Mouse (Mus musculus) embryonic facial prominence, embryonic 13.5 days (tissue): ENCODE measurements around the gene Zfp335. TPM values are rescaled to one million over a fixed set of nuclear protein-coding genes. Genes with fewer than 3 reads are reported as not detected.
A peak's percentile ranks its signal among the peaks of the same experiment; 100 is the strongest.

Experiments
- ATAC-seq: fragments of 200-750 bp; cut with Nextera tagmentation; 2 replicates; pipeline ENCODE4 v1.8.0; 2017; ENCODE audit warnings: low read depth; ENCODE audit not compliant: insufficient number of reproducible peaks, insufficient read depth, low FRiP score, low TSS enrichment
- H3K27ac ChIP-seq: fragments of 300-500 bp; sonication (generic); 2 replicates; pipeline ENCODE4 v1.5.1; 2015; ENCODE audit warnings: moderate library complexity, mild to moderate bottlenecking, inconsistent platforms
- H3K27me3 ChIP-seq: fragments of 300-500 bp; sonication (generic); 2 replicates; pipeline ENCODE4 v1.6.1; 2015; ENCODE audit warnings: mild to moderate bottlenecking, inconsistent platforms
- H3K36me3 ChIP-seq: fragments of 300-500 bp; sonication (generic); 2 replicates; pipeline ENCODE4 v1.6.1; 2015; ENCODE audit warnings: mild to moderate bottlenecking, inconsistent platforms
- H3K4me1 ChIP-seq: fragments of 300-500 bp; sonication (generic); 2 replicates; pipeline ENCODE4 v1.6.1; 2015; ENCODE audit warnings: inconsistent platforms
- H3K4me2 ChIP-seq: fragments of 300-500 bp; sonication (generic); 2 replicates; pipeline ENCODE4 v1.6.1; 2015; ENCODE audit warnings: moderate library complexity, mild to moderate bottlenecking, inconsistent platforms
- H3K4me3 ChIP-seq: fragments of 300-500 bp; sonication (generic); 2 replicates; pipeline ENCODE4 v1.5.1; 2015; ENCODE audit warnings: mild to moderate bottlenecking, inconsistent platforms
- H3K9ac ChIP-seq: fragments of 300-500 bp; sonication (generic); 2 replicates; pipeline ENCODE4 v1.6.1; 2015; ENCODE audit warnings: mild to moderate bottlenecking, inconsistent platforms
- H3K9me3 ChIP-seq: fragments of 300-500 bp; sonication (generic); 2 replicates; pipeline ENCODE4 v1.6.1; 2016; ENCODE audit warnings: inconsistent platforms
- WGBS: fragments of 180-500 bp; shearing (Covaris S2); methylation state at CpG from one replicate; pipeline ENCODE4 v1.1.7; 2015; ENCODE audit warnings: mixed read lengths; 5-methylcytosine and 5-hydroxymethylcytosine counted together
- polyA plus RNA-seq: library from polyadenylated mRNA; unstranded; fragments of >200 nt; fragmentation: Nextera tagmentation; extraction: Ambion mirVana; gene quantifications from 2 replicates; pipeline ENCODE4 v1.2.1, GENCODE M21; 2015

Gene Zfp335
- polyA plus RNA-seq, 1 experiment from 2014 or later = 16.1 TPM

DNA sequence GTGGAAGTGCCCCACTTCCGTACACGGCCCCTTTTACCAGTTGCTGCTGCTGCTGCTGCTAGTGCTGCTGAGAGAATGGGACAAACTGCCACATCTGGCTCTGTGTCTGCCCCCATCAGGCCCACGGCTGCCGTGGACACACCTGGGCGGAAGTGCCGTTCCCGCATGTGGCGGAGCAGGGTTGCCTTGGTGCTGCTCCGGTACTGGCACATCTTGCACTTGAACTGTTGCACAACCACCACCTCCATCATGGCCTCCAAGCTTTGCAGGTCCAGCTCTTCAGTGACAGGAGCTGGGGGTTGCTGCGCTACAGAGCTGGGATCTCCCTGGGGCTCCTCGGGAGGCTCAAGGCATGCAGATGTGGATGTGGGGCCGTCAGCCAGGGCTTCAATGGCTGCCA lies 4.0 kb downstream of the Zfp335 start:
- Histone ChIP-seq H3K4me3 (no peak overlapping the region), H3K4me1 (peaks cover 21% of the 10 kb centered on the region), H3K27me3 (no peaks in the 10 kb centered on the region), H3K9me3 (peaks cover 9% of the 10 kb centered on the region), H3K27ac (no peak overlapping the region), H3K36me3 (peaks cover 71% of the 10 kb centered on the region), H3K9ac (no peak overlapping the region), H3K4me2 (no peak overlapping the region)
- 96% methylated on average over 12 of the region's 12 CpGs for whole genome bisulfite sequencing
- no peak for ATAC-seq

DNA sequence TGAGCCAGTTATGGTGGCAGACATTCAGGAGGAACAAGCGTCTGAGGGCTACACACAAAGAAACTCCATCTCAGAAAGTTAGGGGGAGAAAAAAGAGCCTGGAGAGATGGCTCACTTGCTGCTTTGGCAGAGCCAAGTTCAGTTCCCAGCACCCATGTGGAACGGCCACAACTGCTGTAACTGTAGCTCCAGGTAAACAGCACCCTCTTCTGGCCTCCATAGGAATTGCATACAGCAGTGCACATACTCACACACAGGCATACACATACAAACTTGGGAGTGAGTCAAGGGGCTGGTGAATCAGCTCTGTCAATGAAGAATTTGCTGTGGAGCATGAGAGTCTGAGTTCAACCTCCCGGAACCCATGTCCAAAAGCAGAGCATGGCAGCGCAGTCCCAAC lies 5.5 kb downstream of the Zfp335 start:
- no peak for ATAC-seq
- Histone ChIP-seq H3K4me1 (peaks cover 15% of the 10 kb centered on the region), H3K36me3 (peaks cover 85% of the 10 kb centered on the region), H3K4me2 (no peak overlapping the region), H3K27ac (no peak overlapping the region), H3K4me3 (no peak overlapping the region), H3K9ac (no peak overlapping the region), H3K9me3 (peaks cover 9% of the 10 kb centered on the region), H3K27me3 (no peaks in the 10 kb centered on the region)
- WGBS = 100% methylated on average over 4 of the region's 4 CpGs

DNA sequence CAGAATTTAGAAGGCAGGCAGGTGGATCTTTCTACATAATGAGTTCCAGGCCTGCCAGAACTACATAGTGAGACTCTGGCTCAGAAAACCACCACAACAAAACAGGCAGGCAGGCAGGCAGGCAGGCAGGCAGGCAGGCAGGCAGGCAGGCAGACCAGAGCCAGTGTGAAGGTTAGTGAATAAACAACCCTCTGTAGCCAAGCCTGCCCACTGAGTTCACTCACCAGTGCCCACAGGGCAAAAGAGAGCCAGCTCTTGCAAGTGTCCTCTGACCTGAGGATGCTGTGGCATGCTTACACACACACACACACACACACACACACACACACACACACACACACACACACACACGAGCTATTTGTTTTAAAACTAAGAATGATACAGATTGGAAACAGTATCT lies 8.1 kb downstream of the Zfp335 start:
- no peak for ATAC-seq
- 78% methylated on average over 1 of the region's 1 CpGs for WGBS
- Histone ChIP-seq H3K9ac (no peak overlapping the region), H3K9me3 (peaks cover 9% of the 10 kb centered on the region), H3K4me2 (no peak overlapping the region), H3K27me3 (no peaks in the 10 kb centered on the region), H3K4me3 (no peak overlapping the region), H3K36me3 (peaks cover 100% of the 10 kb centered on the region), H3K27ac (no peak overlapping the region), H3K4me1 (no peaks in the 10 kb centered on the region)

DNA sequence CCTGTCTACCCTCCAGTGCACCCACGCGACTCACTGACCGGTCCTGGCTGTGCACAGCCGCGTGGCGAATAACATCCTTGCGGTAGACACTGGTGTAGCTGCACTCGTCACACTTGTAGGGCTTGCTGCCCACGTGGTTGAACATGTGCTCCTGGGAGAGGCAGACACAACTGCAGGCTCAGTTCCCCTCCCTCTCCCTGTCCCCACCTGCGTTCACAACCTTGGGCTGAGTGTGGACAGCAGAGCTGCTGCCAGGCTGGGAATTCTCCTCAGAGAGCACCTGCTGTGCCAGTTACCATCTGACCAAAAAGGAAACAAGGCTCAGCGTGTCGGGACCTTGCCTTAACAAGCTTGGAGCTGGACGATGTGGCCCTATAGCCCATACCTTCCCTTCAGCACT lies 10.2 kb downstream of the Zfp335 start:
- ATAC-seq = no peak
- Histone ChIP-seq H3K9me3 (peaks cover 5% of the 10 kb centered on the region), H3K27ac (no peak overlapping the region), H3K9ac (no peak overlapping the region), H3K4me2 (no peak overlapping the region), H3K4me1 (no peaks in the 10 kb centered on the region), H3K4me3 (no peak overlapping the region), H3K36me3 (peaks cover 100% of the 10 kb centered on the region), H3K27me3 (no peaks in the 10 kb centered on the region)
- WGBS = 91% methylated on average over 13 of the region's 13 CpGs

DNA sequence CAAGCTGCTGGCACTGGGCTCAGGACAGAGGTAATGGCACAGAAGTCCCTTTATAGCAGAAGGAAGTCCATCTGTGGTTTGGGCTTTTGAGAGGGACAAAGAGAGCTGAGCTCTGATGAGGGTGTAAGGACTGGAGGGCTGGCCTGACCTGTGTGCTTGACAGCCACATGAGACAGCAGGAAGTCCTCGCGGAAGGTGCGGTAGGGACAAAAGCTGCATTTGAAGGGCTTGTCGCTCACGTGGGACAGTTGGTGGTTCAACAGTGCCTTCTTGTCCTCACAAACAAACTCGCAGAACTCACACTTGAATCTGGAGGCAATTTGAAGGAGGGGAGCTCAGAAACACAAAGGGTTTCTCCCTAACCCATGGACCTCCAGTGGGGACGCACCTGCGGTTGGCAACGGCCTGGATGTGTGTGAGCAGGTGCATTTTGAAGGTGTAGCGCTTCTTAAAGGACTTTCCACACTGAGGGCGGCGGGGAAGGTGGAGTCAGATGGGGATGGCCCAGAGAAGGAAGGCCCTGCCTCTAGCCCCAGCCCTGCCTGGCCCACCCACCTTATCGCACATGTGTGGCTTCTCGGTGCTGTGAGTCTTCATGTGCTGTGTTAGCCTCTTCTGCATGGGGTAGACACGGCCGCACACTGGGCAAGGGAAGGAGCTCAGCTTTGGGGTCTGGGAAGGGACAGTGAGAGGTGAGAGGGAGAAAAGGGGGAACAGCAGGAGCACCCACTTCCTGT lies 11.7 kb downstream of the Zfp335 start:
- Histone ChIP-seq H3K9ac (no peak overlapping the region), H3K36me3 (peaks cover 100% of the 10 kb centered on the region), H3K4me2 (no peak overlapping the region), H3K9me3 (no peaks in the 10 kb centered on the region), H3K27ac (no peak overlapping the region), H3K4me3 (no peak overlapping the region), H3K27me3 (no peaks in the 10 kb centered on the region), H3K4me1 (no peaks in the 10 kb centered on the region)
- no peak for ATAC-seq
- 89% methylated on average over 16 of the region's 16 CpGs for WGBS

DNA sequence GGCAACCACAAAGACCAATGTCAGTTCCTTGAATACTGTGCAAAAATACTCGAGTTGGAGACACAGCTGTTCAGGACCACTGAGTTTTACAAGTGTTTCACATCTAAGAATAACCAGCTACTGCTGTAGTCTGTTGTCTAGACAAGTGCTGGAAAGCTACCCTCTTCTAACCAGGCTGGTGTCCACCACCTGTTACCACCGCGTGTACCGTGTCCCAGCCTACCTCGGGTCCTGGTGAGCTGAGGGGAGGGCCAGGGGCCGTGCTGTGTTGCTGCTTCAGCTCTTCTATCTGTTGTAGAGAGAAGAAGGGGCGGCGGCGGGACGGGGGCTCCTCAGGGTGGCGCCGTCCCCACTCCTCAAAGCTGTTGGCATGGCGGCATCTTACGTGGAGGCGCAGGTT lies 12.5 kb downstream of the Zfp335 start:
- Histone ChIP-seq H3K4me3 (no peak overlapping the region), H3K9me3 (no peaks in the 10 kb centered on the region), H3K4me2 (no peak overlapping the region), H3K9ac (no peak overlapping the region), H3K27ac (no peak overlapping the region), H3K27me3 (no peaks in the 10 kb centered on the region), H3K36me3 (peaks cover 100% of the 10 kb centered on the region), H3K4me1 (no peaks in the 10 kb centered on the region)
- ATAC-seq = no peak
- WGBS = 92% methylated on average over 15 of the region's 15 CpGs

DNA sequence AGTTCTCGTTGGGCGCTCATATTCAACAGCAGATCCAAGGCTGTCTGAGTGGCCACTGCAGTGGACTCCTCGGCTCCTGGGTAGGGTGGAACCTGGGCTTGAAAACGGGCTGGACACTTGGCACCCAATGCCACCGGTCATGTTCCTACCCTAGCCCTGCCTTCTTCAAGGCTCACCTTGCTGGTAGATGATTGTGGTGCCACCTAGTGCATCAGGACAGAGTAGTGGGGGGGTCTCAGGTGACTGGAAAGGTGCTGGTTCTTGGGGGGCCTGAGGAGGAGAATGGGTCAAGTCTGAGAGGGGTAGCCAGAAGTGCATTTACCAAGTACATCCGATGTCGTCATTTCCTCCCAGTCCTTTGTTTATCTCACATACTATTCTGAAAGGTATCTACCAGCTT lies 13.5 kb downstream of the Zfp335 start:
- Histone ChIP-seq H3K9ac (no peak overlapping the region), H3K4me3 (no peak overlapping the region), H3K36me3 (peaks cover 100% of the 10 kb centered on the region), H3K27ac (no peak overlapping the region), H3K9me3 (no peaks in the 10 kb centered on the region), H3K27me3 (no peaks in the 10 kb centered on the region), H3K4me1 (no peaks in the 10 kb centered on the region), H3K4me2 (no peak overlapping the region)
- 94% methylated on average over 7 of the region's 7 CpGs for WGBS
- ATAC-seq = no peak

DNA sequence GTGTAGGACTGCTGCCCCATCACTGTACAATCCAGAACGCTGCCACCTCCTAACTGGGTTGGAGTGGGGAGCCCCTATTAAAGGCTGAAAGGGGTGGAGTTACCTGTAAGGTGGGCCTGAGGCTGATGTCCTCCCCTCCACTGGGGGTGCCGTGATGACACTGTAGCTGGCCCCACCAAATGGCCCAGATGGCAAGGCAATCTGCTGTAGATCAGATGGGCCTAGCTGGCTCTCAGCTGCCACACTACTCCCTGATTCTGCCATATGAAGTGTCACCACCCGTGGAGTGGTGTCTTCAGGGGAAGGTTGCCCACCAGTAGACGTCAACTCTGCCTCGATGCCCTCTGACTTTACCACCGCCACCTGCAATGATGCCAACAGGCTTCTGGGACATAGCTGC lies 15.7 kb downstream of the Zfp335 start:
- H3K27ac ChIP-seq = no peak overlapping the region
- no peaks in the 10 kb centered on the region for H3K27me3 ChIP-seq
- no peaks in the 10 kb centered on the region for H3K9me3 ChIP-seq
- peaks cover 100% of the 10 kb centered on the region for H3K36me3 ChIP-seq
- no peaks in the 10 kb centered on the region for H3K4me1 ChIP-seq
- H3K4me3 ChIP-seq = no peak overlapping the region
- 92% methylated on average over 6 of the region's 6 CpGs for WGBS
- H3K4me2 ChIP-seq = no peak overlapping the region
- no peak overlapping the region for H3K9ac ChIP-seq
- no peak for ATAC-seq

DNA sequence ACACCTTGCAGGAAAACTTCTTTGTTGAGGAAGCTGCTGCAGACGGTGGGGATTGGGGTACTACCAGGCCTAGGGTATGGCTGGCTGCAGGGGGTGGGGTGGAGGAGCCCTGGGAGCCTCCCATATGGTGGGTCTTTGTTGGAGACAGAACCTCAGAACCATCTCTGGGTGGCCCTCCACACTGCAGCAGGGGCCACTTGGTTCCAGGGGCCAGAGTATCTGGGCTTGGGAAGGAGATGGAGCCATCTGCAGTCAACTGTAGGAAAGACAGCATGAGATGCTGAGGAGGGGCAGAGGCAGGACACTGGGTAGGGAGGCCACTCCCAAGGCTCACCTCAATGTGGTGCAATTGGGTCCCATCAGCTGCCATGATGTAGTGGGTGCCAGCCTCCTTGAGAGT lies 16.9 kb downstream of the Zfp335 start:
- H3K4me2 ChIP-seq = no peak overlapping the region
- no peaks in the 10 kb centered on the region for H3K9me3 ChIP-seq
- no peaks in the 10 kb centered on the region for H3K4me1 ChIP-seq
- H3K36me3 ChIP-seq = peaks cover 100% of the 10 kb centered on the region
- no peak overlapping the region for H3K9ac ChIP-seq
- 0 out of 2 replicates have a peak, but pooled peaks have one; percentile 10 for ATAC-seq
- no peak overlapping the region for H3K4me3 ChIP-seq
- H3K27ac ChIP-seq = no peak overlapping the region
- 85% methylated on average over 1 of the region's 1 CpGs for WGBS
- H3K27me3 ChIP-seq = no peaks in the 10 kb centered on the region

DNA sequence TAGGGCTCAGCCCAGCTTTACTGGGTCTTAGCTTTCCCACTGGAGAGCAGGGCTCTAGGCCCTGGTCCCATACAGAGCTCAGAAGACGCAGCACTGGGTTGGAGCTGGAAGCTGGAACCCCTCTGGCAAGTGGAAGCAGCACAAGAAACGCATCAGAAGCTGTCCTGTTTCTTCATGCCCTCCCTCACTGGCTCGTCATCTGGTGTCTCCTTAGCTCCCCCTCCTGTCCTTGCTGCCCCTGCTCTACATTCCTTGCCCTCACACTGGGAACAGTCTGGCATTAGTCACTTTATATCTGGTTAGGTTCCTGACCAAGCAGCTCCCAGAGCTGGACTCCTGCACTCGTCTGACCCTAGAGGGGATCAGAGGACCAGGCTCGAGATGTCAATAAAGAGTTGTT lies 17.5 kb downstream of the Zfp335 start:
- Histone ChIP-seq H3K27ac (no peak overlapping the region), H3K27me3 (no peaks in the 10 kb centered on the region), H3K9me3 (no peaks in the 10 kb centered on the region), H3K36me3 (peaks cover 100% of the 10 kb centered on the region), H3K4me3 (no peak overlapping the region), H3K4me1 (no peaks in the 10 kb centered on the region), H3K4me2 (no peak overlapping the region), H3K9ac (no peak overlapping the region)
- 59% methylated on average over 5 of the region's 5 CpGs for WGBS
- no peak for ATAC-seq

DNA sequence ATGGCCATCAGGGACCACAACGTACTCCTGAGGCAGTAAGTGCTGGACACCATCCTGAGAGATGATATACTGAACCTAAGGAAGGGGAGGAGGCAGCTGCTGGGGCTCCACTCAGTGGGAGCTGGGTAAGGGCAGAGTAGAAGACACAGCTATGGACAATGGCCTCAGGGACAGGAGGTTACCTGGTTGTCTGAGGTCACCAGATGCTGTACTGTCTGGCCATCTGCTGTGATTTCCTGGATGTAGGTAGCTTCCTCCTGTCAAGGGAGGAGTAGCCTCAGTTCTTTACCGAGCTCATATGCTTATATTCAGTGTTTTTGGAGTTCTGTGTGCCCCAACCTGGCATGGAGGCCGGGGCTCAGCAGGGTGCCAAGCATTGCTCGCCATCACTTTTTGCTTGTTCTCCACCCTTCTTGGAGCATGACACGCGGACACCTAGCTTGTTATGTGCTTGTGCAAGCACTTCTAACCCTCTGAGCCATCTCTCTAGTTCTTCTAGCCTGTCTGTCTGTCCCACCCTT lies 18.8 kb downstream of the Zfp335 start:
- Histone ChIP-seq H3K9ac (no peak overlapping the region), H3K9me3 (no peaks in the 10 kb centered on the region), H3K27me3 (no peaks in the 10 kb centered on the region), H3K36me3 (peaks cover 100% of the 10 kb centered on the region), H3K4me2 (no peak overlapping the region), H3K4me1 (no peaks in the 10 kb centered on the region), H3K27ac (no peak overlapping the region), H3K4me3 (no peak overlapping the region)
- no peak for ATAC-seq
- 94% methylated on average over 6 of the region's 6 CpGs for WGBS

DNA sequence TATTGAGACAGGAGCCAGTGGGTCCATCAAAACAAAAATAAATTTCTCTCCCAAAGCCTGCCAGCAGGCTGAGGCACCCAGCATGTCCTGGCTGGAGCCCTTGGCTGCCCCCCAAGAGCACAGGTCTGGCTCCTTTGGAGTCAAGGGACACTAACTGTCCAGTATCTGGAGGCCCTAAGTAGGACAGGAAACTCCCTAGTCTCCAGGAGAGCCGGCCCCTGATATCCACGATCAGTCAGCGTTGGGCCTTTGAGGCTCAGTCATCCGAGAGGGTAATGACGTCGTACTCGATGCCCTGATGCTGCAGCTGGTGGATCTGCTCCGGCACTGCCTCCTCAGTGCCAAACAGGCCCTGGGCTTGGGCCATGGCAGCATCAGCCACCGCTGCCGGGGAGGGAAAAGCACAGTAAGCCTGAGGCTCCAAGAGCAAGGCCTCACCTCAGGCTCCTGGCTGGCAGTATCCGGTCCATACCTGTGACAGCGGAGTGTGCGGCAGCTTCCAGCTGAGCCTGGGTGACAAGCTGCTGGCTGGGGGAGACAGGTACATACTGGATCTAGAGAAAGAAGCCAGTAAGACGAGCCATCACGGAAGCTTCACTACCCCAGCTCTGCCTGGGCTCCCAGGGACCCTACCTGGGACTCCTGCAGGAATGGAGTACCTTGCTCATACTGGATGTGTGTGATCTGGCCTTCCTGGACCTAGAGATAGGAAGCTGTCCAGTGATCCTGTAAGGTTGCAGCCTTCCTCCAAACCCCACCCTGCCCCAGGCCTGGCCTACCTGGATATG lies 19.5 kb downstream of the Zfp335 start:
- H3K4me1 ChIP-seq = no peaks in the 10 kb centered on the region
- no peak overlapping the region for H3K4me3 ChIP-seq
- H3K36me3 ChIP-seq = peaks cover 100% of the 10 kb centered on the region
- no peak overlapping the region for H3K9ac ChIP-seq
- no peaks in the 10 kb centered on the region for H3K27me3 ChIP-seq
- no peak overlapping the region for H3K27ac ChIP-seq
- 89% methylated on average over 15 of the region's 15 CpGs for WGBS
- H3K9me3 ChIP-seq = no peaks in the 10 kb centered on the region
- no peak overlapping the region for H3K4me2 ChIP-seq
- no peak for ATAC-seq
